Mouse (Mus musculus) hindbrain, embryonic 15.5 days (tissue): ENCODE measurements around the gene Olfr1231. TPM values are rescaled to one million over a fixed set of nuclear protein-coding genes. Genes with fewer than 3 reads are reported as not detected.

Experiments used
- ATAC-seq: fragments of 200-750 bp; cut with Nextera tagmentation; 2 replicates; pipeline ENCODE4 v1.8.0; 2017; ENCODE audit warnings: low read depth, moderate number of reproducible peaks, moderate TSS enrichment; ENCODE audit not compliant: low FRiP score
- H3K27ac ChIP-seq: fragments of 300-500 bp; sonication (generic); replicated peaks from 2 replicates; pipeline ENCODE4 v1.5.1; 2015; ENCODE audit warnings: mild to moderate bottlenecking, inconsistent platforms
- H3K27me3 ChIP-seq: fragments of 300-500 bp; sonication (generic); 2 replicates; pipeline ENCODE4 v1.6.1; 2015; ENCODE audit warnings: control low read depth, inconsistent platforms
- H3K36me3 ChIP-seq: fragments of 300-500 bp; sonication (generic); 2 replicates; pipeline ENCODE4 v1.6.1; 2015; ENCODE audit warnings: control low read depth, inconsistent platforms
- H3K4me1 ChIP-seq: fragments of 300-500 bp; sonication (generic); replicated peaks from 2 replicates; pipeline ENCODE4 v1.6.1; 2015; ENCODE audit warnings: control low read depth, inconsistent platforms
- H3K4me2 ChIP-seq: fragments of 300-500 bp; sonication (generic); 2 replicates; pipeline ENCODE4 v1.6.1; 2015; ENCODE audit warnings: moderate library complexity, mild to moderate bottlenecking, inconsistent platforms
- H3K4me3 ChIP-seq: fragments of 300-500 bp; sonication (generic); 2 replicates; pipeline ENCODE4 v1.5.1; 2015; ENCODE audit warnings: mild to moderate bottlenecking, inconsistent platforms
- H3K9ac ChIP-seq: fragments of 300-500 bp; sonication (generic); 2 replicates; pipeline ENCODE4 v1.6.1; 2015; ENCODE audit warnings: inconsistent platforms
- H3K9me3 ChIP-seq: fragments of 300-500 bp; sonication (generic); 2 replicates; pipeline ENCODE4 v1.6.1; 2016; ENCODE audit warnings: control low read depth, inconsistent platforms
- WGBS: fragments of 180-500 bp; shearing (Covaris S2); methylation state at CpG from one replicate; pipeline ENCODE4 v1.1.7; 2015; 5-methylcytosine and 5-hydroxymethylcytosine counted together
- polyA plus RNA-seq: library from polyadenylated mRNA; unstranded; fragments of >200 nt; fragmentation: Nextera tagmentation; extraction: Ambion mirVana; gene quantifications from 2 replicates; pipeline ENCODE4 v1.2.1, GENCODE M21; 2015

Gene Olfr1231
- not detected in 2 replicates for polyA plus RNA-seq

DNA sequence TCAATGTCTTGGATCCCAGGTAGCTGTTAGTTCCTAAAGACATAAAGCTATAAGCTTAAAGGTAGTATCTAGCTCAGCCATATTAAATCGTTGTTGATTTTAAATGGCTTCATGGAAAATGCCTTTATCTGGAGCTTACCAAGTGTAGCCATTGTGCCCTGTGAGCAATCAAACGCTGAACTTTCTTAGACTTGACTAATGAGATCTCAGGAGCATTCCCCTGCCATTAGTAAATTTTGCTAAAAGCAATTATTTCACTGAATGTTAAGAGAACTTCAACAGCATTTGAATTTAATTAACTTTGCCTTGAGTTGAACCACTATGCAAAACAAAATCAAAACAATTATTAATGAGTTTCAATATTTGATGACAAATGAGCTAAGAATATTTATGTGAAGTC, at the start of gene Olfr1231:
Gene Olfr1231, minus strand, starts transcription at position 101 of the 400 bp plus-strand sequence.
- H3K4me2 ChIP-seq: no peak within 1 kb of the TSS
- ATAC-seq: no peak
- WGBS: 73% methylated on average over 2 of the region's 2 CpGs
- H3K9me3 ChIP-seq: no peaks in the 10 kb centered on the region
- no peaks in the 10 kb centered on the region for H3K4me1 ChIP-seq
- no peak within 1 kb of the TSS for H3K27ac ChIP-seq
- H3K9ac ChIP-seq: no peak within 1 kb of the TSS
- no peaks in the 10 kb centered on the region for H3K36me3 ChIP-seq
- no peaks in the 10 kb centered on the region for H3K27me3 ChIP-seq
- H3K4me3 ChIP-seq: no peak within 1 kb of the TSS

DNA sequence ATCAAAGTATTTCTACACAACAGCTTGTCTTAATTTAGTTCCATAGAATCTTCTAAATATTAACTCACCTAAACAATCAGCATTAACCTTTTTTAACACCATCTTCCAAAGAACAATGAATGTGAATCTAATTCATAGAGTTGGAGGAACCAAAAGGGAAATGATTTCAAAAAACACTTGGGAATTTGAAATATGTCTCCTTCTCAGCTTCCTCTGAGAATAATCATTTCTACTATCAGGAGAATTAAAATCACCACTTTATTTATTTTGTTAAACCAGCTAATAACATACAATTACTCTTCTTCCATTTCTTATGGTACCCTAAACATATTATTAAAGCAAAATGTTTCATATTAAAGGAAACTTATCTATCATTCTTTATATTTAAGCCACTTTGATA, 35.4 kb upstream of the Olfr1231 start, which contains the start of gene Olfr1233:
Gene Olfr1233, minus strand, starts transcription at position 101 of the 400 bp plus-strand sequence.
- no peak for ATAC-seq
- Histone ChIP-seq H3K4me2 (no peak within 1 kb of the TSS), H3K9me3 (no peaks in the 10 kb centered on the region), H3K9ac (no peak within 1 kb of the TSS), H3K4me3 (no peak within 1 kb of the TSS), H3K27ac (no peak within 1 kb of the TSS), H3K36me3 (no peaks in the 10 kb centered on the region), H3K27me3 (no peaks in the 10 kb centered on the region), H3K4me1 (no peaks in the 10 kb centered on the region)

DNA sequence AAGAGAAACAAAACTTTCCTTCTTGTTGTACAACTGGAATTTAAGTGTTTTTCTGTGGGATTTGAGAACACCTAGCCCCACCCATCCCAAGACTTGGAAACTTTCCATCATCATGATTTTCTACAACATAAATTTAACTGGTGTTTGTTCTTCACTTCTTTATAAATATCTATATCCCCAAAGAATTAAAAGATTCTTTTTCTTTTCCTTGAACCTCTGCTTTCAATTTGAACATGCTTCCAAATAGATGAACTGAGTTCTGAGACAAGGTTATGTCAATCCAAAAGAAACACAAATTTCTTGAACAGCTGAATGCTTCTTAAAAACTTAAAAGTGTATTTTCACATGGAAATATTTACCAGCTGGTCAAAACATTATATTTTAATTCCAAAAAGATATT, 22.7 kb upstream of the Olfr1231 start, which contains the start of gene Olfr1232:
Gene Olfr1232, minus strand, starts transcription at position 101 of the 400 bp plus-strand sequence.
- no peak for ATAC-seq
- no peak within 1 kb of the TSS for H3K4me3 ChIP-seq
- H3K4me2 ChIP-seq: no peak within 1 kb of the TSS
- no peaks in the 10 kb centered on the region for H3K36me3 ChIP-seq
- H3K9me3 ChIP-seq: no peaks in the 10 kb centered on the region
- H3K4me1 ChIP-seq: no peaks in the 10 kb centered on the region
- H3K27me3 ChIP-seq: no peaks in the 10 kb centered on the region
- H3K27ac ChIP-seq: no peak within 1 kb of the TSS
- H3K9ac ChIP-seq: no peak within 1 kb of the TSS

DNA sequence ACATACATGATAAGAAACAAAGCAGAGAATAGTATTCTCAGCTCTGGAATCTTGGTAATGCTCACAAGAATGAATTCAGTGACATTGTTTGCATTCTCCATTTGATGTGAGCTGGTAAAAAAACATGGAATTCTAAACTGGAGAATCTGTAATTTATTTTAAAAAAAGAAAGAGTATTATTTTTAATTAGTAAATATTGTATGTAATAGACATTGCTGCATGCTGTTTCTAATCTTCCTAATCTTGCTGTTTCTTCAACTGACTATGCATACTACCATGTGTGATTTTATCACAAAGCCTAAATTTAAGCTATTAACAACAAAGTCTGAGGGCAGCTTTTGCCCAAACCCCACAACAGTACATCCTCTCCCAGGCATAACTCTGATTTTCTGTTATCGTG, 9.7 kb downstream of the Olfr1231 start, which contains the start of gene Olfr1230:
Gene Olfr1230, minus strand, starts transcription at position 101 of the 400 bp plus-strand sequence.
- Histone ChIP-seq H3K9ac (no peak within 1 kb of the TSS), H3K9me3 (no peaks in the 10 kb centered on the region), H3K27me3 (no peaks in the 10 kb centered on the region), H3K36me3 (no peaks in the 10 kb centered on the region), H3K4me2 (no peak within 1 kb of the TSS), H3K4me3 (no peak within 1 kb of the TSS), H3K27ac (no peak within 1 kb of the TSS), H3K4me1 (no peaks in the 10 kb centered on the region)
- no peak for ATAC-seq
- WGBS: 87% methylated on average over 1 of the region's 1 CpGs

DNA sequence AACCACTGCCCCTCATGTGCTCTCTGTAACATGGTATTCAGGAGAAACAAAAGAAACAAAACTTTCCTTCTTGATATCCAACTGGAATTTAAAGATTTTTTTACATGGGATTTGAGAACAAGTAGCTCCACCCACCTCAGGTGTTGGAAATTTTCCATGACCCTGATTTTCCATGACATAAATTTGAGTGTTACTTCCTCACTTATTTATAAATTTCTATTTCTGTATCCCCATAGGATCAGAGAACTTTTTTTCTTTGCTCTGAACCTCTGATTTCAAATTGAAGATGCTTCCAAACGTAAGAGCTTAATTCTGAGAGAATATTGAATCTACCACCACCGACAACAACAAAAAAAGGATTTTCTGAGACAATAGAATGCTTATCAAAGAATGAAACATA, 19.0 kb downstream of the Olfr1231 start, which contains the start of gene Olfr1229:
Gene Olfr1229, minus strand, starts transcription at position 101 of the 400 bp plus-strand sequence.
- Histone ChIP-seq H3K9ac (no peak within 1 kb of the TSS), H3K4me3 (no peak within 1 kb of the TSS), H3K4me2 (no peak within 1 kb of the TSS), H3K36me3 (no peaks in the 10 kb centered on the region), H3K9me3 (no peaks in the 10 kb centered on the region), H3K27ac (no peak within 1 kb of the TSS), H3K4me1 (no peaks in the 10 kb centered on the region), H3K27me3 (no peaks in the 10 kb centered on the region)
- ATAC-seq: no peak
- 89% methylated on average over 2 of the region's 2 CpGs for WGBS

DNA sequence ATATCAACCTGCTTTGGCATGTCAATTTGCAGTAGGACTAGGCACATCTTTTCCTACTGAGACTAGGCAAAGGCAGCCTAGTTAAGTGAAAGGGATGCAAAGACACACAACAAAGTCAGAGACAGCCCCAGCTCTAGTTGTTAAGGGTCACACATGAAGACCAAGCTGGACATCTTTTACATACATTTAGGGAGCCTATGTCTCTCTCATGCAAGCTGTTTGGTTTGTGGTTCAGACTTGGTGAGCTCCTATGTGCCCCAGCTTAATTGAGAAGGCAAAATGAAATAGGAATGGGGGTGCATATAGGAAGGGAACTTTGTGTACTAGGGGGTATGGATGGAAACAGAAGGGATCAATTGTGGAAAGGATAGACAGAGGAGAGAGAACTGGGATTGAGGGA, 52.9 kb downstream of the Olfr1231 start, which contains the start of gene Olfr1228:
Gene Olfr1228, minus strand, starts transcription at position 101 of the 400 bp plus-strand sequence.
- ATAC-seq: no peak
- Histone ChIP-seq H3K9me3 (no peaks in the 10 kb centered on the region), H3K27me3 (no peaks in the 10 kb centered on the region), H3K27ac (no peak within 1 kb of the TSS), H3K4me3 (no peak within 1 kb of the TSS), H3K4me2 (no peak within 1 kb of the TSS), H3K9ac (no peak within 1 kb of the TSS), H3K36me3 (no peaks in the 10 kb centered on the region), H3K4me1 (no peaks in the 10 kb centered on the region)

Other genes with a start within 250 kb of the Olfr1231 start
- not detected in 2 replicates for gene Olfr1218, start 245.9 kb downstream of the Olfr1231 start, polyA plus RNA-seq
- gene Olfr1219, start 223.6 kb downstream of the Olfr1231 start, polyA plus RNA-seq: not detected in 2 replicates
- gene Olfr1220, start 200.2 kb downstream of the Olfr1231 start, polyA plus RNA-seq: not detected in 2 replicates
- not detected in 2 replicates for gene Olfr1221, start 189.8 kb downstream of the Olfr1231 start, polyA plus RNA-seq
- not detected in 2 replicates for gene Olfr1222, start 174.0 kb downstream of the Olfr1231 start, polyA plus RNA-seq
- gene Olfr1223, start 155.5 kb downstream of the Olfr1231 start, polyA plus RNA-seq: not detected in 2 replicates
- not detected in 2 replicates for gene Olfr1224-ps1, start 143.0 kb downstream of the Olfr1231 start, polyA plus RNA-seq
- not detected in 2 replicates for gene Olfr1225, start 132.4 kb downstream of the Olfr1231 start, polyA plus RNA-seq
- gene Olfr1226, start 107.0 kb downstream of the Olfr1231 start, polyA plus RNA-seq: not detected in 2 replicates
- not detected in 2 replicates for gene Olfr1228, start 53.0 kb downstream of the Olfr1231 start, polyA plus RNA-seq
- not detected in 2 replicates for gene Olfr1229, start 19.1 kb downstream of the Olfr1231 start, polyA plus RNA-seq
- gene Olfr1230, start 9.8 kb downstream of the Olfr1231 start, polyA plus RNA-seq: not detected in 2 replicates
- not detected in 2 replicates for gene Olfr1232, start 22.6 kb upstream of the Olfr1231 start, polyA plus RNA-seq
- not detected in 2 replicates for gene Olfr1233, start 35.3 kb upstream of the Olfr1231 start, polyA plus RNA-seq
- not detected in 2 replicates for gene Olfr1234, start 57.8 kb upstream of the Olfr1231 start, polyA plus RNA-seq
- not detected in 2 replicates for gene Olfr1238, start 102.6 kb upstream of the Olfr1231 start, polyA plus RNA-seq
- not detected in 2 replicates for gene Olfr1239, start 113.3 kb upstream of the Olfr1231 start, polyA plus RNA-seq
- not detected in 2 replicates for gene Olfr1240, start 135.9 kb upstream of the Olfr1231 start, polyA plus RNA-seq
- gene Olfr1241, start 180.1 kb upstream of the Olfr1231 start, polyA plus RNA-seq: not detected in 2 replicates
- gene Olfr1242, start 191.3 kb upstream of the Olfr1231 start, polyA plus RNA-seq: not detected in 2 replicates
- gene Olfr1243, start 224.4 kb upstream of the Olfr1231 start, polyA plus RNA-seq: not detected in 2 replicates